Mouse (Mus musculus) forelimb bud, embryonic 11.5 days (tissue): ENCODE results near the gene Sirpb1b.
"Not testable (repeated sequence)": the region's sequence is repeated elsewhere in the genome, so short reads cannot be mapped to it uniquely, and the experiment has no call there.

Experiments
- DNase-seq: peaks from one replicate; pipeline ENCODE4 v3.0.0-alpha.2; 2012; ENCODE audit warnings: low read depth, low spot score

The Sirpb1b gene

GRCm38 (mm10) chr3:15574887-15575286 is at the start of gene Sirpb1b:
Gene Sirpb1b, minus strand, starts transcription at chr3:15575065.
- not testable (repeated sequence) for DNase-seq

- not testable (repeated sequence) for DNase-seq
Measured at GRCm38 (mm10) chr3:15590377-15591117, 15.7 kb upstream of the Sirpb1b start.

- not testable (repeated sequence) for DNase-seq
Measured at GRCm38 (mm10) chr3:15586665-15587064, 11.8 kb upstream of the Sirpb1b start.

GRCm38 (mm10) chr3:15583452-15583851 is 8.6 kb upstream of the Sirpb1b start:
- no peak for DNase-seq

GRCm38 (mm10) chr3:15582948-15583347 is 8.1 kb upstream of the Sirpb1b start:
- DNase-seq: not testable (repeated sequence)

GRCm38 (mm10) chr3:15576466-15576865 is 1.6 kb upstream of the Sirpb1b start:
- DNase-seq: not testable (repeated sequence)

GRCm38 (mm10) chr3:15528589-15528988 is 46.3 kb downstream of the Sirpb1b start:
- no peak for DNase-seq

GRCm38 (mm10) chr3:15513608-15514007 is 61.3 kb downstream of the Sirpb1b start:
- not testable (repeated sequence) for DNase-seq

GRCm38 (mm10) chr3:15507792-15508321 is 67.0 kb downstream of the Sirpb1b start:
- DNase-seq: not testable (repeated sequence)

- not testable (repeated sequence) for DNase-seq
Measured at GRCm38 (mm10) chr3:15474831-15475230, 100.0 kb downstream of the Sirpb1b start.

GRCm38 (mm10) chr3:15470158-15470557 is 104.7 kb downstream of the Sirpb1b start:
- not testable (repeated sequence) for DNase-seq
